Comparison of ENCODE assay signal across 22 mouse cellular contexts in the genomic region with DNA sequence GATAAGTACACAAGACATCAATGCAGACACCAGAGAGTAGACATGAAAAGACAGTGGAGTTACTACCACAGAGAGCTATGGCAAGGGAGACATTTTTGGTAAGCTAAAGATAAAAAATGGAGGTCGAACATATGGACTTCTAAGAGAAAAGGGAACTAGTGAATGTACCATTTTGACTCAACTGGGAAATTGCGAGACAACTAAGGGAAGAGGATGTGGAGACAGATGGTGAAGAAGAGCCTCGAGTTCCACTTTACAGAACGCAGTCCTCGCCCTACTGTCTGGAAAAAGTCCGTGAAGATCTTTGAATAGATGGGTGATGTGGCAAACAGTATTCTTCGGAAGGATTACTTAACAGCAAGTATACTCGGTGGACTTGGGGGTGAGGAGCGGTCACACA.
A peak's percentile ranks its signal among the peaks of the same experiment; 100 is the strongest.
DNase-seq lines count a peak whose midpoint lies in the region; ATAC-seq lines count a peak whose summit lies in the region.
"Had no signal": no experiment of that assay in that cellular context is flagged by ENCODE, and none has a peak within 500 bp of the region (broad histone marks: within the 10 kb centered on the region; RNA-seq: fewer than 3 reads in every experiment).

No protein-coding gene starts in this region.

- no peak overlapping the region for H3K4me2 ChIP-seq in forebrain, embryonic 12.5 days
- no peak overlapping the region for H3K4me2 ChIP-seq in forebrain, embryonic 14.5 days (ENCODE audit: low read length)
- peak overlapping the region; percentile 37; the same call in 1 of the 2 replicates for H3K4me2 ChIP-seq in hindbrain, embryonic 15.5 days
- H3K4me2 ChIP-seq in hindbrain, embryonic 11.5 days (replicated peaks; ENCODE audit: low read depth, low read length), result no peak overlapping the region
- H3K4me2 ChIP-seq in midbrain, embryonic 15.5 days, result no peak overlapping the region
- H3K4me2 ChIP-seq in midbrain, embryonic 11.5 days, result no peak overlapping the region
- H3K4me2 ChIP-seq in neural tube, embryonic 15.5 days, result no peak overlapping the region
- H3K4me2 ChIP-seq: limb, embryonic 15.5 days; lung, embryonic 14.5 days had no signal

- WGBS in forebrain, embryonic 12.5 days, result 81% methylated on average over 9 of the region's 9 CpGs
- 74% methylated on average over 9 of the region's 9 CpGs for WGBS in forebrain, embryonic 14.5 days
- WGBS in hindbrain, embryonic 15.5 days, result 84% methylated on average over 9 of the region's 9 CpGs
- 85% methylated on average over 9 of the region's 9 CpGs for WGBS in hindbrain, embryonic 11.5 days
- 87% methylated on average over 9 of the region's 9 CpGs for WGBS in midbrain, embryonic 15.5 days
- WGBS in midbrain, embryonic 11.5 days, result 84% methylated on average over 9 of the region's 9 CpGs
- WGBS in neural tube, embryonic 15.5 days, result 82% methylated on average over 9 of the region's 9 CpGs

- no peaks in the 10 kb centered on the region for H3K36me3 ChIP-seq in forebrain, embryonic 12.5 days (replicated peaks)
- H3K36me3 ChIP-seq in forebrain, embryonic 14.5 days (ENCODE audit: control insufficient read depth, insufficient read depth, low read length), result no peaks in the 10 kb centered on the region
- no peaks in the 10 kb centered on the region for H3K36me3 ChIP-seq in hindbrain, embryonic 15.5 days
- no peaks in the 10 kb centered on the region for H3K36me3 ChIP-seq in hindbrain, embryonic 11.5 days (ENCODE audit: control insufficient read depth, insufficient read depth, low read length)
- H3K36me3 ChIP-seq in midbrain, embryonic 15.5 days (replicated peaks), result no peaks in the 10 kb centered on the region
- H3K36me3 ChIP-seq in midbrain, embryonic 11.5 days (ENCODE audit: control insufficient read depth, insufficient read depth, low read length), result no peaks in the 10 kb centered on the region
- H3K36me3 ChIP-seq in neural tube, embryonic 15.5 days, result no peaks in the 10 kb centered on the region
- H3K36me3 ChIP-seq: heart, embryonic 12.5 days; hindbrain, embryonic 12.5 days; limb, embryonic 15.5 days had no signal

- H3K9me3 ChIP-seq in forebrain, embryonic 12.5 days, result no peaks in the 10 kb centered on the region
- H3K9me3 ChIP-seq in forebrain, embryonic 14.5 days (replicated peaks; ENCODE audit: control insufficient read depth, low read length), result no peaks in the 10 kb centered on the region
- H3K9me3 ChIP-seq in hindbrain, embryonic 15.5 days, result no peaks in the 10 kb centered on the region
- no peaks in the 10 kb centered on the region for H3K9me3 ChIP-seq in hindbrain, embryonic 11.5 days (ENCODE audit: control insufficient read depth, low read length)
- no peaks in the 10 kb centered on the region for H3K9me3 ChIP-seq in midbrain, embryonic 15.5 days
- H3K9me3 ChIP-seq in midbrain, embryonic 11.5 days (ENCODE audit: control insufficient read depth, low read length), result no peaks in the 10 kb centered on the region
- H3K9me3 ChIP-seq in neural tube, embryonic 15.5 days (replicated peaks), result no peaks in the 10 kb centered on the region
- H3K9me3 ChIP-seq: hindbrain, embryonic 12.5 days; limb, embryonic 15.5 days had no signal

- H3K27ac ChIP-seq in forebrain, embryonic 12.5 days, result peak overlapping the region; percentile 78; the same call in 1 of the 2 replicates
- H3K27ac ChIP-seq in forebrain, embryonic 14.5 days (ENCODE audit: low read depth, low read length), result no peak overlapping the region
- no peak overlapping the region for H3K27ac ChIP-seq in hindbrain, embryonic 15.5 days (replicated peaks)
- no peak overlapping the region for H3K27ac ChIP-seq in hindbrain, embryonic 11.5 days (ENCODE audit: low read depth, low read length)
- peak overlapping the region; percentile 78 for H3K27ac ChIP-seq in midbrain, embryonic 15.5 days
- H3K27ac ChIP-seq in midbrain, embryonic 11.5 days (ENCODE audit: low read depth, low read length), result no peak overlapping the region
- H3K27ac ChIP-seq in neural tube, embryonic 15.5 days (replicated peaks), result 0 out of 2 replicates have a peak overlapping the region, but pooled peaks have one; percentile 63
- H3K27ac ChIP-seq: limb, embryonic 15.5 days; liver, embryonic 14.5 days had no signal

- ATAC-seq in forebrain, embryonic 12.5 days (ENCODE audit: low FRiP score), result no peak
- no peak for ATAC-seq in forebrain, embryonic 14.5 days
- no peak for ATAC-seq in hindbrain, embryonic 15.5 days (ENCODE audit: low FRiP score, low read depth)
- ATAC-seq in hindbrain, embryonic 11.5 days (ENCODE audit: low FRiP score), result no peak
- no peak for ATAC-seq in midbrain, embryonic 15.5 days (replicated peaks)
- ATAC-seq in midbrain, embryonic 11.5 days (ENCODE audit: low FRiP score), result no peak
- no peak for ATAC-seq in neural tube, embryonic 15.5 days (ENCODE audit: low FRiP score)
- ATAC-seq: intestine, embryonic 16.5 days had no signal

- no peak for DNase-seq in forebrain, embryonic 14.5 days (ENCODE audit: low spot score)
- DNase-seq in hindbrain, embryonic 11.5 days (ENCODE audit: low spot score), result no peak
- no peak for DNase-seq in midbrain, embryonic 11.5 days (ENCODE audit: low spot score, missing footprints)
- no peak for DNase-seq in adrenal gland, postnatal 4 days (ENCODE audit: low spot score in 2 of 2)
- DNase-seq: adrenal gland, postnatal 10 days; cerebellum, adult 11 months; cerebellum, adult 9-11 months; gastrocnemius, postnatal 14 days; heart, adult 18-20 months; heart, postnatal 10 days; kidney, adult 9 months; kidney, postnatal 14 days; lung, embryonic 14.5 days had no signal

- no peak overlapping the region for H3K4me3 ChIP-seq in forebrain, embryonic 12.5 days (replicated peaks)
- no peak overlapping the region for H3K4me3 ChIP-seq in forebrain, embryonic 14.5 days (ENCODE audit: low read depth, low read length)
- H3K4me3 ChIP-seq in hindbrain, embryonic 15.5 days, result no peak overlapping the region
- no peak overlapping the region for H3K4me3 ChIP-seq in hindbrain, embryonic 11.5 days (ENCODE audit: low read depth, low read length)
- no peak overlapping the region for H3K4me3 ChIP-seq in midbrain, embryonic 15.5 days
- H3K4me3 ChIP-seq in midbrain, embryonic 11.5 days (ENCODE audit: low read depth, low read length), result no peak overlapping the region
- H3K4me3 ChIP-seq in neural tube, embryonic 15.5 days (replicated peaks), result no peak overlapping the region
- H3K4me3 ChIP-seq: heart, embryonic 12.5 days; hindbrain, embryonic 12.5 days; limb, embryonic 15.5 days had no signal

- H3K27me3 ChIP-seq in forebrain, embryonic 12.5 days, result no peaks in the 10 kb centered on the region
- H3K27me3 ChIP-seq in forebrain, embryonic 14.5 days (replicated peaks; ENCODE audit: control insufficient read depth, insufficient read depth, low read length), result no peaks in the 10 kb centered on the region
- H3K27me3 ChIP-seq in hindbrain, embryonic 15.5 days, result no peaks in the 10 kb centered on the region
- H3K27me3 ChIP-seq in hindbrain, embryonic 11.5 days (ENCODE audit: control insufficient read depth, insufficient read depth, low read length), result no peaks in the 10 kb centered on the region
- no peaks in the 10 kb centered on the region for H3K27me3 ChIP-seq in midbrain, embryonic 15.5 days (replicated peaks)
- no peaks in the 10 kb centered on the region for H3K27me3 ChIP-seq in midbrain, embryonic 11.5 days (ENCODE audit: control insufficient read depth, insufficient read depth, low read length)
- H3K27me3 ChIP-seq in neural tube, embryonic 15.5 days (replicated peaks), result no peaks in the 10 kb centered on the region
- H3K27me3 ChIP-seq: heart, embryonic 12.5 days; hindbrain, embryonic 12.5 days; limb, embryonic 15.5 days had no signal

- no peak overlapping the region for H3K9ac ChIP-seq in forebrain, embryonic 12.5 days
- no peak overlapping the region for H3K9ac ChIP-seq in forebrain, embryonic 14.5 days (ENCODE audit: low read length)
- no peak overlapping the region for H3K9ac ChIP-seq in hindbrain, embryonic 15.5 days
- no peak overlapping the region for H3K9ac ChIP-seq in hindbrain, embryonic 11.5 days (ENCODE audit: low read depth, low read length)
- no peak overlapping the region for H3K9ac ChIP-seq in midbrain, embryonic 15.5 days
- no peak overlapping the region for H3K9ac ChIP-seq in midbrain, embryonic 11.5 days (ENCODE audit: low read length)
- H3K9ac ChIP-seq in neural tube, embryonic 15.5 days (replicated peaks), result no peak overlapping the region
- H3K9ac ChIP-seq: heart, embryonic 12.5 days; hindbrain, embryonic 12.5 days; limb, embryonic 15.5 days; liver, embryonic 14.5 days; lung, embryonic 14.5 days had no signal

- peaks cover 16% of the 10 kb centered on the region for H3K4me1 ChIP-seq in forebrain, embryonic 12.5 days
- H3K4me1 ChIP-seq in forebrain, embryonic 14.5 days (ENCODE audit: control insufficient read depth, insufficient read depth, low read length), result peaks cover 12% of the 10 kb centered on the region; the same call in 1 of the 2 replicates
- peaks cover 10% of the 10 kb centered on the region for H3K4me1 ChIP-seq in hindbrain, embryonic 15.5 days (replicated peaks)
- H3K4me1 ChIP-seq in hindbrain, embryonic 11.5 days (replicated peaks; ENCODE audit: control insufficient read depth, insufficient read depth, low read length), result no peaks in the 10 kb centered on the region
- peaks cover 19% of the 10 kb centered on the region for H3K4me1 ChIP-seq in midbrain, embryonic 15.5 days
- H3K4me1 ChIP-seq in midbrain, embryonic 11.5 days (ENCODE audit: control insufficient read depth, insufficient read depth, low read length), result no peaks in the 10 kb centered on the region
- H3K4me1 ChIP-seq in neural tube, embryonic 15.5 days, result peaks cover 14% of the 10 kb centered on the region
- H3K4me1 ChIP-seq: limb, embryonic 15.5 days had no signal

Comparison
In these comparisons a context has a peak if more than half of its experiments do, and no peak if none do; other contexts are left out.
1. H3K27ac ChIP-seq: peak in forebrain, embryonic 12.5 days (single experiment), midbrain, embryonic 15.5 days (single experiment) and neural tube, embryonic 15.5 days (single experiment); none in forebrain, embryonic 14.5 days (single experiment), hindbrain, embryonic 15.5 days (single experiment), hindbrain, embryonic 11.5 days (single experiment) and midbrain, embryonic 11.5 days (single experiment).